In genomic region chr5:53154501-53154900, GRCm38 (mm10) we compare ENCODE assay signal across 14 mouse cellular contexts. TPM values are rescaled to one million over a fixed set of nuclear protein-coding genes. Genes with fewer than 3 reads are reported as not detected.
DNase-seq lines count a peak whose midpoint lies in the region; ATAC-seq and TF ChIP-seq lines count a peak whose summit lies in the region.
"Had no signal": no experiment of that assay in that cellular context is flagged by ENCODE, and none has a peak within 500 bp of the region (broad histone marks: within the 10 kb centered on the region; RNA-seq: fewer than 3 reads in every experiment).

No protein-coding gene starts in this region.

- ATAC-seq in heart, embryonic 16.5 days (replicated peaks; ENCODE audit: extremely low read depth, insufficient read depth, low FRiP score), result 0 out of 2 replicates have a peak, but pooled peaks have one; percentile 12
- no peak for ATAC-seq in heart, embryonic 11.5 days (replicated peaks; ENCODE audit: insufficient number of reproducible peaks, low FRiP score, low TSS enrichment)
- no peak for ATAC-seq in hindbrain, embryonic 11.5 days (ENCODE audit: low FRiP score)

- TF ChIP-seq CTCF in cerebellum, adult 2 months (IDR thresholded peaks at IDR 0.05; ENCODE audit: borderline replicate concordance, insufficient read depth, low read depth, low read length), result no peak

- 30% methylated on average over 2 of the region's 2 CpGs for WGBS in heart, embryonic 16.5 days
- 29% methylated on average over 2 of the region's 2 CpGs for WGBS in heart, embryonic 11.5 days (ENCODE audit: insufficient replicate concordance)
- WGBS in cerebellum, adult 2 months, result 11% methylated on average over 2 of the region's 2 CpGs
- 90% methylated on average over 2 of the region's 2 CpGs for WGBS in hindbrain, embryonic 11.5 days

- peaks cover 14% of the 10 kb centered on the region for H3K4me1 ChIP-seq in heart, embryonic 16.5 days (ENCODE audit: control insufficient read depth, insufficient read depth, low read length)
- peaks cover 13% of the 10 kb centered on the region for H3K4me1 ChIP-seq in heart, embryonic 11.5 days (ENCODE audit: control insufficient read depth, insufficient read depth, low read length)
- H3K4me1 ChIP-seq in cerebellum, adult 2 months (ENCODE audit: control insufficient read depth, insufficient read depth, low read length), result peaks cover 35% of the 10 kb centered on the region
- no peaks in the 10 kb centered on the region for H3K4me1 ChIP-seq in hindbrain, embryonic 11.5 days (replicated peaks; ENCODE audit: control insufficient read depth, insufficient read depth, low read length)
- H3K4me1 ChIP-seq: hindbrain, embryonic 13.5 days had no signal

- H3K4me2 ChIP-seq in heart, embryonic 16.5 days (ENCODE audit: low read depth, low read length), result no peak overlapping the region
- no peak overlapping the region for H3K4me2 ChIP-seq in heart, embryonic 11.5 days
- H3K4me2 ChIP-seq in hindbrain, embryonic 11.5 days (replicated peaks; ENCODE audit: low read depth, low read length), result no peak overlapping the region
- H3K4me2 ChIP-seq: hindbrain, embryonic 13.5 days; midbrain, embryonic 11.5 days; neural tube, embryonic 12.5 days had no signal

- H3K9me3 ChIP-seq in heart, embryonic 16.5 days (replicated peaks; ENCODE audit: control insufficient read depth, low read length), result no peaks in the 10 kb centered on the region
- no peaks in the 10 kb centered on the region for H3K9me3 ChIP-seq in heart, embryonic 11.5 days (replicated peaks; ENCODE audit: control insufficient read depth, low read length)
- H3K9me3 ChIP-seq in hindbrain, embryonic 11.5 days (ENCODE audit: control insufficient read depth, low read length), result no peaks in the 10 kb centered on the region
- H3K9me3 ChIP-seq: hindbrain, embryonic 13.5 days; neural tube, embryonic 12.5 days had no signal

- H3K9ac ChIP-seq in heart, embryonic 16.5 days (ENCODE audit: low read length), result no peak overlapping the region
- H3K9ac ChIP-seq in heart, embryonic 11.5 days (ENCODE audit: low read depth, low read length), result no peak overlapping the region
- H3K9ac ChIP-seq in hindbrain, embryonic 11.5 days (ENCODE audit: low read depth, low read length), result no peak overlapping the region
- H3K9ac ChIP-seq: hindbrain, embryonic 13.5 days; neural tube, embryonic 12.5 days had no signal

- no peak overlapping the region for H3K27ac ChIP-seq in heart, embryonic 16.5 days (ENCODE audit: low read length)
- H3K27ac ChIP-seq in heart, embryonic 11.5 days (ENCODE audit: low read depth, low read length), result no peak overlapping the region
- H3K27ac ChIP-seq in cerebellum, adult 2 months (ENCODE audit: insufficient read depth, low read length), result peak overlapping the region; percentile 77; the same call in 1 of the 2 replicates
- H3K27ac ChIP-seq in hindbrain, embryonic 11.5 days (ENCODE audit: low read depth, low read length), result no peak overlapping the region
- H3K27ac ChIP-seq: hindbrain, embryonic 13.5 days; neural tube, embryonic 12.5 days had no signal

- DNase-seq in cerebellum, adult 2 months, result peak; percentile 63 to 69
- DNase-seq in layer of hippocampus, adult 11-12 months (ENCODE audit: low spot score), result peak; percentile 76
- peak; percentile 85 to 89 for DNase-seq in right cerebral cortex, postnatal 10 days (ENCODE audit: low spot score in 2 of 2)
- no peak for DNase-seq in hindbrain, embryonic 11.5 days (ENCODE audit: low spot score)
- no peak for DNase-seq in thymus, postnatal 36 days
- DNase-seq: embryo, embryonic 11 days; heart, adult 11 months; lung, adult 2 months had no signal

- TF ChIP-seq POLR2A in cerebellum, adult 2 months (IDR thresholded peaks at IDR 0.05; ENCODE audit: borderline replicate concordance, insufficient read depth, low read length), result no peak

- no peaks in the 10 kb centered on the region for H3K36me3 ChIP-seq in heart, embryonic 16.5 days (ENCODE audit: control insufficient read depth, insufficient read depth)
- no peaks in the 10 kb centered on the region for H3K36me3 ChIP-seq in heart, embryonic 11.5 days (ENCODE audit: control insufficient read depth, insufficient read depth, low read length)
- no peaks in the 10 kb centered on the region for H3K36me3 ChIP-seq in hindbrain, embryonic 11.5 days (ENCODE audit: control insufficient read depth, insufficient read depth, low read length)
- H3K36me3 ChIP-seq: hindbrain, embryonic 13.5 days; neural tube, embryonic 12.5 days had no signal

- H3K4me3 ChIP-seq in heart, embryonic 16.5 days (ENCODE audit: low read length), result no peak overlapping the region
- no peak overlapping the region for H3K4me3 ChIP-seq in heart, embryonic 11.5 days (ENCODE audit: low read depth, low read length)
- no peak overlapping the region for H3K4me3 ChIP-seq in cerebellum, adult 2 months (replicated peaks; ENCODE audit: insufficient read depth, low read depth, low read length)
- H3K4me3 ChIP-seq in hindbrain, embryonic 11.5 days (ENCODE audit: low read depth, low read length), result no peak overlapping the region
- H3K4me3 ChIP-seq: hindbrain, embryonic 13.5 days; neural tube, embryonic 12.5 days had no signal

- H3K27me3 ChIP-seq in heart, embryonic 16.5 days (ENCODE audit: control insufficient read depth, insufficient read depth, low read length), result no peaks in the 10 kb centered on the region
- H3K27me3 ChIP-seq in heart, embryonic 11.5 days (ENCODE audit: control insufficient read depth, insufficient read depth, low read length), result no peaks in the 10 kb centered on the region
- no peaks in the 10 kb centered on the region for H3K27me3 ChIP-seq in cerebellum, adult 2 months (ENCODE audit: control insufficient read depth, insufficient read depth, low read length)
- H3K27me3 ChIP-seq in hindbrain, embryonic 11.5 days (ENCODE audit: control insufficient read depth, insufficient read depth, low read length), result no peaks in the 10 kb centered on the region
- H3K27me3 ChIP-seq: CH12.LX; hindbrain, embryonic 13.5 days; neural tube, embryonic 12.5 days had no signal

RNA-seq across cellular contexts. Expression of gene Sel1l3, which starts 59.2 kb away (rescaled TPM):
- polyA plus RNA-seq in heart, embryonic 16.5 days (2015; fragmentation: Nextera tagmentation; extraction: Ambion mirVana), result 0.91 and 1.4 TPM in 2 replicates
- polyA plus RNA-seq in heart, embryonic 11.5 days (2014; fragmentation: Nextera tagmentation; extraction: Ambion mirVana), result 1.5 and 1.9 TPM in 2 replicates
- polyA plus RNA-seq in cerebellum, adult 2 months (2012; rRNA removed), result 70.8 and 85.1 TPM in 2 replicates
- 2.7 and 3.7 TPM in 2 replicates for polyA plus RNA-seq in hindbrain, embryonic 11.5 days (2014; fragmentation: Nextera tagmentation; extraction: Ambion mirVana)

Comparison
In these comparisons a context has a peak if more than half of its experiments do, and no peak if none do; other contexts are left out.
1. DNase-seq: peak in cerebellum, adult 2 months (2 of 2), layer of hippocampus, adult 11-12 months (single experiment) and right cerebral cortex, postnatal 10 days (2 of 2); none in hindbrain, embryonic 11.5 days (single experiment) and thymus, postnatal 36 days (0 of 2).
2. RNA of gene Sel1l3, which starts 59.2 kb away (polyA plus RNA-seq): 70.8 to 85.1 TPM in cerebellum, adult 2 months; 2.7 to 3.7 TPM in hindbrain, embryonic 11.5 days, 1.5 to 1.9 TPM in heart, embryonic 11.5 days and 0.91 to 1.4 TPM in heart, embryonic 16.5 days; every median in the first group is over 10 times any median in the second.